Mouse (Mus musculus): ENCODE measurements at regions not wholly inside any gene's neighbourhood (a gene's known extent, or its start where the extent isn't known, plus 50 kb on each side); places are given as distances from the start of the nearest gene placed in this dataset.
A peak's percentile ranks its signal among the peaks of the same experiment; 100 is the strongest.

GRCm38 (mm10) chr5:41206462-41206861 is 501.5 kb downstream of the Rab28 start:
- no peak for DNase-seq

- DNase-seq = no peak
These were observed 503.5 kb downstream of the Rab28 start for GRCm38 (mm10) chr5:41204417-41204816.

GRCm38 (mm10) chr5:41187193-41187592 is 520.8 kb downstream of the Rab28 start:
- DNase-seq = no peak

GRCm38 (mm10) chr5:41177220-41177619 is 530.7 kb downstream of the Rab28 start:
- DNase-seq = no peak

GRCm38 (mm10) chr5:41165870-41166626 is 541.9 kb downstream of the Rab28 start:
- no peak for DNase-seq

- DNase-seq = no peak
These were observed 582.9 kb downstream of the Rab28 start for GRCm38 (mm10) chr5:41125050-41125449.

GRCm38 (mm10) chr5:41117658-41118057 is 590.3 kb downstream of the Rab28 start:
- no peak for DNase-seq

GRCm38 (mm10) chr5:41087773-41088172 is 620.2 kb downstream of the Rab28 start:
- no peak for DNase-seq

GRCm38 (mm10) chr5:41076412-41076811 is 631.5 kb downstream of the Rab28 start:
- DNase-seq = no peak

GRCm38 (mm10) chr5:41061646-41062045 is 646.3 kb downstream of the Rab28 start:
- no peak for DNase-seq

GRCm38 (mm10) chr5:41061222-41061621 is 646.7 kb downstream of the Rab28 start:
- no peak for DNase-seq

GRCm38 (mm10) chr5:41058015-41058414 is 649.9 kb downstream of the Rab28 start:
- DNase-seq = no peak

- DNase-seq = no peak
These were observed 656.0 kb downstream of the Rab28 start for GRCm38 (mm10) chr5:41051948-41052347.

GRCm38 (mm10) chr5:41048515-41048914 is 659.4 kb downstream of the Rab28 start:
- no peak for DNase-seq

- DNase-seq = no peak
These were observed 662.7 kb downstream of the Rab28 start for GRCm38 (mm10) chr5:41045221-41045620.

- DNase-seq = peak; percentile 57
These were observed 663.5 kb downstream of the Rab28 start for GRCm38 (mm10) chr5:41044465-41044864.

GRCm38 (mm10) chr5:41038790-41039189 is 669.2 kb downstream of the Rab28 start:
- DNase-seq = no peak

- peak; percentile 12 for DNase-seq
These were observed 701.3 kb downstream of the Rab28 start for GRCm38 (mm10) chr5:41006692-41007091.

GRCm38 (mm10) chr5:40986562-40986961 is 721.4 kb downstream of the Rab28 start:
- no peak for DNase-seq

- DNase-seq = no peak
These were observed 733.1 kb downstream of the Rab28 start for GRCm38 (mm10) chr5:40974892-40975291.

GRCm38 (mm10) chr5:40952901-40953595 is 754.9 kb downstream of the Rab28 start:
- DNase-seq = peak; percentile 31

GRCm38 (mm10) chr5:40929127-40929526 is 778.8 kb downstream of the Rab28 start:
- DNase-seq = no peak

- DNase-seq = no peak
These were observed 787.0 kb downstream of the Rab28 start for GRCm38 (mm10) chr5:40920920-40921319.

- no peak for DNase-seq
These were observed 799.2 kb downstream of the Rab28 start for GRCm38 (mm10) chr5:40908803-40909202.
